Mouse (Mus musculus) left cerebral cortex, postnatal 25 days (tissue): ENCODE measurements around the gene U90926. TPM values are rescaled to one million over a fixed set of nuclear protein-coding genes. Genes with fewer than 3 reads are reported as not detected.

Experiments used
- DNase-seq, 2 experiments: peaks; one replicate each; pipeline ENCODE4 v3.0.0; 2022; ENCODE audit warnings: low spot score in 2 of 2, mixed read lengths in 1 of 2
- intact Hi-C: fragments of 180-260 bp; cut with DNase I; formaldehyde crosslinking; loops from one replicate; pipeline ENCODE4 v1.15.1; 2025
- total RNA-seq, 2 experiments: library from RNA; stranded (reverse); gene quantifications; 2 replicates each; pipeline ENCODE4 v1.2.3; 2021

U90926 gene
- total RNA-seq, 2 experiments from 2014 or later = not detected

DNA sequence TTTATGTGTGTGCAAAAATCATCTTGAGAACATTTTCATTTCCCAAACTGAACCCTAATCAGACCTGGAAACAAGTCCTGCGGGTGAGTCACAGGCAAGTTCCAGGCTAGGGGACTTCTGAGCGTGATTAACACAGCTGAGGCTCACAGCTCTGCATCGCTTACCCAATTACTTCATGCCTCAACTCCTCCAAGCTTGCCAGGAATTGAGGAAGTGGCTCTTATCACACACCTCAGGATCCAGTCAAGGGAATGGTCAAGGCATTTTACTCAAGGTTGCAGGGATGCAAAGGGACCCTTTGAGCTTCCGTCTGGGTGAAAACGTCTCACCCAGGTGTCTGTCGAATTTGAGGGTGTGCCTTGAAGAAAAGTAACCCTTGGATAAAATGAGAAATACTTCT, 4.6 kb upstream of the U90926 start:
- no peak for DNase-seq
- intact Hi-C loops = no loop called here

- intact Hi-C loops = no loop called here
- no peak for DNase-seq
Observed at GRCm38 (mm10) chr5:92218915-92219793, 3.9 kb upstream of the U90926 start.

DNA sequence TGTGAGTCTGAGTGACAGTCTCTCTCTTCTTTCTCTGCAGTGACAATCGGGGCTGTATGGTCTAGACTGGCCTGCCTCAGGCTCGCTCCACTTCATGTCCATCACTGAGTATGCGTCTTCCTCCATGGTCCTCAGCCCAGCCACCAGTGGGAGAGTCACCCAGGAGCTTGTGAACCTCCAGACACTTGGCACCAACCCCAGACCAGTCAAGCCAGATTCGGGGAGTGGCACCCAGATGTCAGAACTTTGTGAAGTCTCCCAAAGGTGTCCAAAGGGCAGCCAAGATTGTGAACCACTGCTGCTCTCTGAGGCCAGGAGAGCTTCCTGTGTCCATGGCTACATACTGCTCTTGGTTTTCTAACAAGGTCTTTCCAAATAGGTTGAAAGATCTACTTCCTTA, 3.0 kb downstream of the U90926 start:
- intact Hi-C loops = no loop called here

GRCm38 (mm10) chr5:92210205-92210604, 5.0 kb downstream of the U90926 start:
- DNase-seq = no peak
- intact Hi-C loops = no loop called here

More for the DNA sequence above, 3.0 kb downstream of the U90926 start:
- no peak for DNase-seq

DNA sequence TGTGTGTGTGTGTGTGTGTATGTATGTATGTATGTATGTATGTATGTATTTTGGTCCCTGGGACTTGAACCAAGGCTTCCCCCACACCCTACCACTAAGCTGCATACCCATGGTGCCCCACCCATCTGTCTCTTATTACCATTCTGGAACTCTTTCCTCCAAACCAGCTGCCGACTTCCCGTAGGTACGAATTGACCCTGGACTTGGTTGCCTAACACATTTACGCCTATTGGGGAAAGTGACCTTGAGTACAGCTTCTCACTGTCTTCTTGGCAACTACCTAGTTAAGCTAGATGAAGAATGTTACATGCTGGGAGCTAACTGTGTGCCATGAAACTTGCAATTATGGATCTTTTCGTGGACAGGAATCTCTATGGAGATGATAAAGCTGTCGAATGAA, 9.1 kb downstream of the U90926 start:
- intact Hi-C loops = no loop called here
- no peak for DNase-seq

GRCm38 (mm10) chr5:92205706-92206105, 9.5 kb downstream of the U90926 start:
- DNase-seq = no peak
- intact Hi-C loops = no loop called here

DNA sequence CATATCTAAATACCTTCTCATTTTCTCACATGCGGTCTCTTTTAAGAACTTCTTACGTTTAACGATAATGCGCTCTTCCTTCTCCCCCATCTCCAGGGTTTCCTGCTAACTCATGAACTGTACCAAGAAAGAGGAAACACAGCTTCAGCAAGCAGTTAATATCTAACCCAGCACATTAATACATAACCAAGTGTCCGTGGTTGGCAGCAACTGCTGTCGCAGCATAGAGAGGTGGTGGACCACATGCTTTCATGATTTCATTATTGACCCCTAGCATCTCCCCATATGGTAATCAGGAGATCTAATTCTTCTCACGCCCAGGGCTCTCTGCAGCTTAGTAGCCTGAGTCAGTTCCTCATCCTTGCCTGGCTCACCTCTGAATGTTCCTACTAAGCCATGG, 10.0 kb downstream of the U90926 start:
- DNase-seq = no peak
- intact Hi-C loops = no loop called here

- intact Hi-C loops = no loop called here
- DNase-seq = no peak
Observed at GRCm38 (mm10) chr5:92204162-92205036, 10.8 kb downstream of the U90926 start.

GRCm38 (mm10) chr5:92198266-92198665, 16.9 kb downstream of the U90926 start:
- no peak for DNase-seq
- intact Hi-C loops = no loop called here

DNA sequence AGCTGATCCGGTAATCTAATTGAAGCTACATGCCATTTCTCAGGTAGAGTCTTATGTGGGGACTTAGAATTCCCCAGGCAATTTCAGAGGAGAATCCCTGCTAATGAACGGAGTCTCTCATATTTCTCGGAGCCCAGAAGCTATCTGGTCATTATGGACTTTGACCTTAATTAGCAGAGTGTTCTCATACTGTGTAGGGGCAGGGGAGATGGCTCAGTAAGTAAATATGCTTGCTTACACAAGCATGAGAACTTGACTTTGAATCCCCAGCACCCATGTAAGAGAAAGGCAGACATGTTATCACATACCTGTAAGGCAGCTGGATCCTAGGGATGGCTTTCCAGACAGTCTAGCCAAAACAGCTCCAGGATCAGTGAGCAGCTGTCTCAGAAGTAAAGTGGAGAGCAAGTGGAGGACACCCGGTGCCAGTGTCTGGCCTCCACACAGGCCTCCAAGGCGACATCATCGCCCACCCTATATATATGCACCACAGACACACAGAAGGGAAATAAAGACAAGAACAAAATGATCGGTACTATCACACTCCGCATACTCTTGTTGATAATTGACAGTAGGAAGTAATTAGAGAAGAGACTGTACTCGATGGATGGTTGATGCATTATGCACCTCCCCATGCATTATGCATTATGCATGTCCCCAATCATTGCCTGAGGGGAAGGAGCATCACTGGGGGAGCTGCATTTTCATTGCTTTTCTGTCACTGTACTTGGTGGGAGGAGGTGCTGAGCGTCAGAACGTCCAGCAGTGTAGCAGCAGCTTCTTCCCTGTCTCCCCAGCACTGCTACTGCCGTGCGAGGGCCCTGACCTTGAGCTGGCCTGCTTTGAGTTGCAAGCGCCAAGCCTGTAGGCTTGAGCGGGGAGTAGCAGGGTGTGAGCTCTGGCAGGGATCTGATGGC, 18.1 kb downstream of the U90926 start:
- intact Hi-C loops = no loop called here
- no peak for DNase-seq

DNA sequence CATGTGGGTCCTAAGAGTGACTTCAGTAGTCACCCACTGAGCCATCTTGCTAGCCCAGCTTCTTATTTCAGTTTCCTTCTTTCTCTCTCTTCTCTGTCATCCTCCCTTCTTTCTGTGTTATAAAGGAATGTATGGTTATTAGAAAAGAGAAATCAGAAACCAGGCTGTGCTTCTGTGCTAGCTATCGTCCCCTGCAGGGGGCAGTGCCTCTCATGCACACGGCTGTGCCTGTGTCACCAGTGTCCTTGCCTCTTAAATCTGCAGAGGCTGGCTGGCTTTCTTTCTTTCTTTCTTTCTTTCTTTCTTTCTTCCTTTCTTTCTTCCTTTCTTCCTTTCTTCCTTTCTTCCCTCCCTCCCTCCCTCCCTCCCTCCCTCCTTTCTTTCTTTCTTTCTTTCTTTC, 19.5 kb downstream of the U90926 start:
- intact Hi-C loops = loop anchor here (2.0 kb wide), 1 partner anchor 43 kb away; no protein-coding TSS in a partner anchor
- peak in 1 of 2 experiments; percentile 28 for DNase-seq

GRCm38 (mm10) chr5:92188881-92189483, 26.2 kb downstream of the U90926 start:
- intact Hi-C loops = no loop called here
- no peak for DNase-seq

DNA sequence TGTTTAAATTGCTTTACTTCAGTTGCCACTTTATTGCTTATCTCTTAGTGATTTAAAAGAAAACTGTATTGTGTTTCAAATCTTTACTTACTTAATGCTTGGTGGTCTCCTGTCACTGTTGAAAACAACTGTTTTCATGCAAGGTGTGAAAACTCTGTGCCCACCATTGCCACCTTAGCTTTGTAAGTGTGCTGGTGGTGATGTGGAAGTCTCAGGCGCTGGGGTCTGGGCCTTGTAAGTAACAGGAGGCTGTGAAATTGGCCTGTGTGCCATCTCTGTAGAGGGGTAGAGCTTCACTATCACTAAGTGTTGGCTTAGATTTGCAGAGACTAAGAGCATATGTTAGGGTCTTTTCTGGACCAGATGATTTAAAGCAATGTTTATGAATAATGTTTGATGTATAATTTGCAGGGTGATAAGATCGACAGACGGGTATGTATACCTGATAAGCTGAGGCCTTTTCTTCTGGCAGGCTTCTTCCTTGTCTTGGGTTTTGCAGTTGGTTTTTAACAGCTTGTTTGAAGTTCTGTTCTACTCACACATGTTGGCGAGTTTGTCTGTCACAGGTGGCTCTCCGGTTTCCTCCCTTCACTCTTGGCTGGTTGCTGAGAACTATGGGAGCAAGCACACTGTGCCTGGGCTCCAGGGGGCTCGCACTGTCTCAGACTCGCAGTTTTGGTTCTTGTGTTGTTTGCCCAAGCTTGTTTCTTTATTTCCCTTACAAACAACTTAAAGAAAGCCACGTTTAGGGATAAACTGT, 32.0 kb downstream of the U90926 start:
- intact Hi-C loops = no loop called here
- DNase-seq = no peak

DNA sequence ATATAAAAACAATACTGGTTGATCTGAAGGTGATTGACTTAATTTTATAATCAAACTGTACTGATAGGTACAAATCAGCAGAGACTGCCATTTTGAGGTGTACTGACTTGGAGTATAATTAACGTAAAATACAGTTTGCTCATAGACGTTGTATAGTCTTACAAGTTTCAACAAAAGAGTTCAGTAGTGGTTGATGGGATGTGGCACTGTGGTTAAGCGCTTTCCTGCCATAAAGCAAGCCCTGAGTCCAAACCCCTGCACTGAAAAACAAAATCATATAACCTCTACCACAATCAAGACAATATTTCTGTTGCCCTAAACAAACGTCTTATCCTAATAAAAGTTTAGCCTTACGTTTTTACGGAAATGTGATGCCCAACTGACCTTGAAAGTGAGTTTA, 49.2 kb downstream of the U90926 start:
- no peak for DNase-seq
- intact Hi-C loops = no loop called here

Other genes with a start within 250 kb of the U90926 start
- gene Odaph, start 227.9 kb downstream of the U90926 start, total RNA-seq = not detected
- 10 to 100 TPM; 38.6 to 40.9 TPM for gene Cdkl2, start 171.5 kb downstream of the U90926 start, total RNA-seq
- 100 to 1,000 TPM; 212 to 225 TPM for gene G3bp2, start 131.7 kb downstream of the U90926 start, total RNA-seq
- gene Uso1, start 77.5 kb downstream of the U90926 start, total RNA-seq = 10 to 100 TPM; 74.6 to 76.7 TPM
- gene Ppef2, start 40.9 kb upstream of the U90926 start, total RNA-seq = under 1 TPM; 0.55 to 0.62 TPM
- gene Naaa, start 62.8 kb upstream of the U90926 start, total RNA-seq = 10 to 100 TPM; 38.8 to 40.9 TPM
- gene Sdad1, start 95.1 kb upstream of the U90926 start, total RNA-seq = 10 to 100 TPM; 19.0 to 19.8 TPM
- gene Cxcl9, start 112.7 kb upstream of the U90926 start, total RNA-seq = not detected
- 1 to 10 TPM; 6.2 to 6.9 TPM for gene Art3, start 116.4 kb upstream of the U90926 start, total RNA-seq
- not detected for gene Cxcl10, start 133.5 kb upstream of the U90926 start, total RNA-seq
- 10 to 100 TPM; 26.4 to 28.7 TPM for gene Nup54, start 219.8 kb upstream of the U90926 start, total RNA-seq